Mouse (Mus musculus) adrenal gland (tissue): ENCODE results near the gene Ptpre.

Source experiments
- intact Hi-C: fragments of 180-260 bp; cut with DNase I; formaldehyde crosslinking; loops from one replicate; pipeline ENCODE4 v1.15.1; 2025

Ptpre gene

DNA sequence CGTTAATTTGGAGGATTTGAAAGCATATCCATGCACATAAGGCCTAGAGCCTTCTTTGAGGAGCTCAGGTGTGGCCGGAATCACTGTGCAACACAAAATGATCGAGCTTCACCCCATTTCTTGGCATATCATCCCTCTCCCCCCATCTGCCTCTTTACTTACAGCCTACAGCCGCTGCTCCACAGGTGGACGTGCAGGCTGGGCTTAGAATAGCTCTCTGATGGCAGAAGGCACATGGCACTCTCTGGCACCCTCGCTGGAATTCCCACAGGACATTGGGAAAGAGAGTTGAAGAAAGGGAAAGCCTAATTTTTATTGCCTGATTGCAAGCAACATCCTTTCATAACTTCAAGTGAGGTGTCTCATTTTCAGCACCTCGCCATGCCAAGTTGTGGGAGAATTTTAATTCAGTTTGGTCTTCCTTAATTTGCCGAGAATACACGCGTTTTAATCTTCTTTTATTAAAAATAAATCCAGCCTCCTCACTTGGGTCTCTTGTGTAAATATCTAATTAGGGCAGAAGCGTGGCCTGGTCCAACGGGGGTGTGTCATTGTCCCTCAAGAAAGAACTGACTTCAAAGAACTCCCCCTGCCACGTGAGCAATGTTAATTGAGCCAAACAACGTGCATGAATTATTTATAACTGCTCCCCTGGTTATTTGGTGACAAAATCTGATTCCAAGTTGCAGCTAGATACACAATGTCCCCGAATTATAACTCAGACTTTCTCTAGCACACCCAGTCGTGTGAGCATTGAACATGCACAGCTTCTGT lies 97.8 kb downstream of the Ptpre start:
- intact Hi-C loops, result loop anchor here (5.0 kb wide), 1 partner anchor 138 kb away; no protein-coding TSS in a partner anchor

DNA sequence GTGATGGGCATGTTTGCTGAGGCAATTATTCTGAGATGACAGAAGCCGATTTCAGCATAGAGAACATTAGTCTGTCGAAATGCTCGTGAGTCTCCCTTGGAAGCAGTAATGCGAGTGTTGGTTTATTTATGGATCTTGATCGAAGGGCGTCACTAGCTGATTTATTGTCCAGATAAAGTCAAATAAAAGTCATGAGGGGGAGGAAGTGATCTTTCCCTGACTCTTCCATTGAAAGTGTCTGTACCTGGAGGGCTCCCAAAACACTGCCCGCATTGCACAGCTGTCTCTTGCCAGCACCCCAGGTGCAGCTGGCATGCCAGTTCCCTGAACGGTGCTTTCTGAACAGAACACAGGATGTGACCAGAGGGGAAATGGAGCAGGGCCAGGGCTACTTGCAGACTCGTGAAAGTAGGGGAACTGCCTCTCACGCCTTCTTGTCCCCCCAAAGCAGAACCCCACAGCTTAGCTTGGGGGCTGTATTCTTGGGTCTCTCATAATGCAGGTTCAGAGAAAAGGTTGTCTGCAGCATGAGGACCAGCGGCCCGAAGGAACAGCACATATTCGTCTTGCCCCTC lies 100.2 kb downstream of the Ptpre start:
- intact Hi-C loops, result no loop called here

- intact Hi-C loops, result no loop called here
Measured at GRCm38 (mm10) chr7:135639361-135639760, 102.1 kb downstream of the Ptpre start.

DNA sequence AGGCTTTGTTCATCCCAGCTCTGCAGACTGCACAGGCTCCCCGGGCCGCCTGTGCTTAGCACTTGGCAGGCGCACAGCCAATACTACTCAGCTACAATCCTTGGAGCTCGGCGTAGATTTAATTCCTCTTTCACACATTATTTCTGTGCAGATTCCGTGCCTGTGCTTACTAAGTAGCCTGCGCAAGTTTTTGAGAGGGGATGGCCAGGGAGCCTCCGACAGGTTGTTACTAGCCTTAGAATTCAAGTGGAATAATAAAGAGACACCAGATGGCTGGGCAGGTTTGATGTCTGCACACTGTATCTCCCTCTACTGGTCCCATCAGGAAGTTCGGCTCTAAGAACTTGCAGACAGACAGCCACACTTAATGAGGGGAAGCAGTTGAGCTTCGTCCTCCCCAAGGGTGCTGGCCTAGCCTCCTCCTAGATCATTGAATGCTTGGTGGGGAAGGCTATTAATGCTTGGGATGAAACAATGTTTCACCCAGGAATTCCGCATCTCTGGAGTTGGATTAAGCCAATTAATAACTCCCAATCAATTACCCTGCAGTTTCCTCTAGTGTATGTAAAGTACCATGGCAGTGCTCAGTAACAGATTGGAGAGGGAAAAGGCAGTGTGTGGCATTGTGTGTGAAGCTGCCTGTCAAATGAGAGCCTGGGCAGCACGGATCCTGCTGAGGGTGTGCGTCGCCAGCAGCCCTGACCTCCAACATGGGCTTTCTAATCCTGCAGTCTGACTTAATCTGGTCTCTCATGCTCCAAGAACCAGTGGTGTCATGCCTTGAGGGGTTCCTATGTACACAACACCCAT lies 104.6 kb downstream of the Ptpre start:
- intact Hi-C loops, result no loop called here

- intact Hi-C loops, result no loop called here
Measured at GRCm38 (mm10) chr7:135644452-135644851, 107.2 kb downstream of the Ptpre start.

- intact Hi-C loops, result no loop called here
Measured at GRCm38 (mm10) chr7:135646976-135647375, 109.7 kb downstream of the Ptpre start.

DNA sequence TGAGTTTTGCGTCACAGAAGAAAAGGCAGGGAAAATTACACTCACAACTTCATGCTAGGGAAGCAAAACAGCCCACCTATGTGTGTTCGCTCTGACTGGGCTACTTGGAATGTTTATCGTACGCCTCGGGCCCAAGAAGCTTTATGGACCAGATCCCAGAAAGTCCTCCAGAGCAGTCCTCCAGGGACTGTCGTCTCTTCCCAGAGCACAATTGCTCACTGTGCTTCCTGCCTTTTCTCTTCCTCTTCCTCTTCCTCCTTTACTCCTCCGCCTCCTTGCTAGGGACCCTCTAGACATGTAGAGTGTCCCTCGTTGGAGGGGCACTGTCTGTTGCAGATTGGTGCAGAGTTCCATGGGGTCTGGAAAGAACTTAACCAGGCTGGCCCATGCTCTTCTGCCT lies 111.5 kb downstream of the Ptpre start:
- intact Hi-C loops, result no loop called here

DNA sequence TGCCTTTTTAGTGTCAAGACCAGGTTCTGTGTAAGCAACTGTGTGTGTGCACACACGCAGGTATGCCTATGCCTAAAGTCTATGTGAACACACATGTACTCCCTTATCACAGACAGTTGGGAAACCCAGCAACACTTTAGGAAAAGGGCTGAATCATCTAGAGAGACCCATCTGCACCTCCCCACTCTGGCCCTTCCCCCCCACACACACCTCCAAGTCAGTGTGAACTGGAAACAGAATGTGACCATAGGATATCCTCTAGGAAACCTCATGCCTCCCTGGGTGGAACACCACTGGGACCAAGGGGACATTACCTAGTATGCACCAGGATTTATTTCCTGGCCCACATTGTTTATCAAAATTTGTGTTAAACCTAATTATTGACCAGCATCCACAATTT lies 112.0 kb downstream of the Ptpre start:
- intact Hi-C loops, result no loop called here

DNA sequence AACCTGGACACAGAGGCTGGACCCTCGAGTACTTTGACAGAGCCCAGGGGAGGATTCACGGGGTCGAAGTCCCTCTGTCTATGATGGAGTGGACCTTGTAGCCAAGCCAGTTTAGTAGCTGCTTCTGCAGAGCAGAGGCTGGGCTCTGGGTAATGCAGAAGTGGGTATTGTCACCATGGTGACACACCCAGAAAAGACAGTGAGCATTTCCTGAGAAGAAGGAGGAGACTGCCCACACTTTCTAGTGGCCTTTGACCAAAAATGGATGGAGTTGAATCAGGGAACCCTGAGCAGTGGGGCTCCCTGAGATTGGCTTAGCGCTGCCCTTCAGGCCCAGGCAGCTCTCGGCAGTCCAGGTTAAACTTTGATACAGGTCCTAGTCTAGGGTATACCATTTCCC lies 112.8 kb downstream of the Ptpre start:
- intact Hi-C loops, result no loop called here

DNA sequence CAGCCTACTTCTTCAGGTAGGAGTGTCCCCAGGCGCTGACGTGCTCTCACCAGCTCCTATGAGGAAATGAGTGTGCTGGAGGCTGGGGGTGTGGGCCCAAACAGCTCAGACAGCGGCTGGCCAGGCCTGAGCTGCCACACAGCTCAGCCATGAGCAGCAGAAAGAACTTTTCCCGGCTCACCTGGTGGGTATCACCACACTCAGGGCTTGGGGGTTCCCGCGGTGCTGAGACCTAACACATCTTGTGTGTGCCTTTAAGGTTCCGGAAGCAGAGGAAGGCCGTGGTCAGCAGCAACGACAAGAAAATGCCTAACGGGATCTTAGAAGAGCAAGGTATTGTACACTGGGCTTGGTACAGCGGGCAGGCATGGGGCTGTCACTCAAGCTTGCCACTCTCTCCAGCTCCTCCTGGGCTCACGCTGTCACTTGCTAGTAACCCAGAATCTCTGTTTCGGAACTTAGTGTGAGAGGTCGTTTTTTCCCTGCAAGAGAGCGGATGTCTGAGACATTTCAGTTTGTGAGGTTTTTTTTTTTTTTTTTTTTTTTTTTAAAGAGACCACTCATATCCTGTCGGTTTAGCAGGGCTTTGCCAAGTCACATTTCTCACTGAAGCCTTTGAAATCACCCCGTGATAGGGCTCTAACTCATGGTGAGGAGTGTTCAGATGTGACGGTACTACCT lies 114.7 kb downstream of the Ptpre start:
- intact Hi-C loops, result no loop called here

DNA sequence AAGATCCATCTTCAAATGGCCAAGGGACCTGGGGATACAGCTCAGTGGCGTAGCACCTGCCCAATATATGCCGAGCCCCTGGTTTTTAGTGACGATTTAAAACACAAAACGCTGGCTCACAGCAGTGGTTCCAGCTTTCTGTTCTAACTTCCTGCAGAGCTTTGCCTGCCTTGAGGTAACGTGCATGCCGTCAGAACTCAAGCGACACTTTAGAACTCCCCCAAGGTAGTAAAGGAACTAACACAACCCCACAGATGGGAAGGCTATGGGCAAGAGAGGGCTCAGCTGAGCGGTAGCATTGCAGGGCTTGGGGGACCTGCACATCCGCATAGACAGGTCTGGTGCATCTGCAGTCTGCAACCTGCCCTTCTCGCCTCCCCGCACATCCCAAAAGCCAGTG lies 115.5 kb downstream of the Ptpre start:
- intact Hi-C loops, result no loop called here

DNA sequence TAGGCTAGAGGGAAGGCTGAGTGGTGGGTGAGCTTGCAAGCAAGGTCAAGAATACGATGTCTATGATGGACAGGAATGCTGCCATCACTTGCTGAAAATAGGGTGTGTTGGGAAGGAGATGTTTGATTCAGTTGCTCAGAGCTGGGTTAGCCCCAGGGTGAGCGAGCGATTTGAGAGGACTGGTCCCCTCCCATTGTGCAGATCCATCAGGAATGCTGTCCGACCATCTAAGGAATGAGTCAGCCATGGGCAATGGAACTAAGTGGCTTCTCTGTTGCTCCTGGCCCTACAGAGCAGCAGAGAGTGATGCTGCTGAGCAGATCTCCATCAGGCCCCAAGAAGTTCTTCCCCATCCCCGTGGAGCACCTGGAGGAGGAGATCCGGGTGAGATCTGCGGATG lies 116.3 kb downstream of the Ptpre start:
- intact Hi-C loops, result no loop called here

DNA sequence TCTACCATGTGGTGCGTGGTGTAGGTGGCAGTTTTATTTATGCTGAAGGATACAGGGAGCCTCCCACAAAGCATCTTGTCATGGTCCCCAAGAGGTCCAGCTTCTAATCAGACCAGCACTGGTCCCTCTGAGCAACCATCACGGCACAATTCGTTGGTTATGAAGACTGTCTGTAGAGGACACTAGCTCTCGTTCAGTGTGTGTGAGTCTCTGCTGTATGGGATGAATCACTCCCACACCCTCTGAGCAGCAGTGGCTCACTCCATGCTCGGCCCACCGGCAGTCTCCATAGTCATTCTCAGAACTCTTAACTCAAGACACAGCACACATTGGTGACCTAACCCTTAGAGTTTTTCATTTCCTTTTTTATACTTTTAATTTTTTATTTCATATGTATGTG lies 117.0 kb downstream of the Ptpre start:
- intact Hi-C loops, result no loop called here

- intact Hi-C loops, result no loop called here
Measured at GRCm38 (mm10) chr7:135655113-135655512, 117.8 kb downstream of the Ptpre start.

GRCm38 (mm10) chr7:135658150-135658549 lies 120.9 kb downstream of the Ptpre start:
- intact Hi-C loops, result no loop called here

GRCm38 (mm10) chr7:135659314-135659935 lies 122.1 kb downstream of the Ptpre start:
- intact Hi-C loops, result no loop called here

DNA sequence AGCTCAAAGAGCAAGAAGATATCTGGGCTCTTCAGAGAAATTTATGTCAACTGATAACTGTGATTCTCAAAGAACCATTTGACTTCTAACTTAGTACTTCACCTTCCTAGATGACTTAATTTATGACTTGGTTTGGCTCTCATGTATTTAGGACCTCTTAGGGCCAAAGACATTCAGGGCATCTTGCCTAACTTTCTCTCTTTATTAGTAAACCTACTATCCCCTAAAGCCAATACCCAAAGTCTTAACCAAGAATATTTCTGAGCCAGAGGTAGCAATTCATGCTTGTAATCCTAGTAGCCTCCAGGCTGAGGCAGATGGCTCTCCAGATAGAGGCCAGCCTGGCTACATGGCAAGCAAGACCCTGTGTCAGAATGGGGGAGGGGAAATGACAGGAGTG lies 123.0 kb downstream of the Ptpre start:
- intact Hi-C loops, result no loop called here

DNA sequence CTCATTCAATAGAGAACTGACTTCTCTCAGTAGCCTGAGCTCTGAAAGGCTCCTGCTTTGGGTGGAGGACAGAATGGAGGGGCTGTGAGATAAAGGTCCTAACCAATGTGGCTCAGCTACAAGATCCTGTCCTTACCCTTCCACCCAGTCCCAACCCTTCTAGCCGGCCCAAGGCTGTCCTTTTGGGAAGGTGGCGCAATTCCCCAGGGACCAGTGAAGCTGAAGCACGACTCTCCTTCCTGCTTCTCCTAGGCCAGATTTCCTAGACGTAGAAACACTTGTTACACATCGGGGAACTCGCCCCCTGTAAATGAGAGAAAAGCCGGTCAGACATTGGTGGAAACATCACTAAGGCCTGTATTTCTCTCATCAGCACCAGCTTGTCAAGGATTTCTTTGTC lies 126.9 kb downstream of the Ptpre start:
- intact Hi-C loops, result no loop called here

DNA sequence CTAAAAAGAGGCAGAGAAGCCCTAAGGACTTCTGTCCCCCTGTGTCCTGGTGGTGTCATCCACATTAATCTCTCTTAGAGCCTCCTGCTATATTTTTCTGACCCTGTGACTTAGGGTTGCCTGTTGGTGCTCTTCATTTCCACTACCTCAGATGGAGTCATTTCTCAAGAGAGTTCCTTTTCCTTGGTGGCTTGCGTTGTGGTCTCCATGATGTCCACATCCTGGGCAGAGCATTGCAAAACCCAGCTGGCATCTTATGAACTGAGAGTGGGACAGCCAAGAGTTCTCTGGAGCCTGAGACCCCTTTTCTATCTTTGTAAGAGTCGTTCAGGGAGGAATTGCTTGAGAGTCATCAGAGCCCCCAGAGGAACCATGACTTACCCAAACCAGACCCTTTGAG lies 129.0 kb downstream of the Ptpre start:
- intact Hi-C loops, result no loop called here

GRCm38 (mm10) chr7:135668852-135669739 lies 131.8 kb downstream of the Ptpre start:
- intact Hi-C loops, result no loop called here
